Mouse (Mus musculus) olfactory bulb, adult 2 months (tissue): ENCODE results near the gene Aktip.

Experiments used
- CTCF ChIP-seq: fragments of 200-500 bp; IDR thresholded peaks from 2 replicates; pipeline ENCODE4 v1.5.1; 2012; ENCODE audit warnings: low read depth, mild to moderate bottlenecking, low read length, moderate library complexity; ENCODE audit not compliant: insufficient read depth
- POLR2A ChIP-seq: fragments of 200-500 bp; IDR thresholded peaks from 2 replicates; pipeline ENCODE4 v1.6.1; 2012; ENCODE audit warnings: mild to moderate bottlenecking, low read depth, low read length, moderate library complexity; ENCODE audit not compliant: insufficient read depth

- TF ChIP-seq CTCF (no peak), POLR2A (no peak)
Measured at GRCm38 (mm10) chr8:91158617-91159016, 41.2 kb downstream of the Aktip start.
